Mouse (Mus musculus): ENCODE data around the gene Creg1. TPM values are rescaled to one million over a fixed set of nuclear protein-coding genes. Genes with fewer than 3 reads are reported as not detected.

The Creg1 gene
- total RNA-seq, 2 experiments from 2014 or later: 27.6 to 29.7 TPM

Other genes starting within 250 kb of the Creg1 start
- 10 to 100 TPM; 22.7 to 27.6 TPM for gene Mpzl1, start 129.2 kb upstream of the Creg1 start, total RNA-seq (2021)
- 1 to 10 TPM; 6.0 to 7.2 TPM for gene Rcsd1, start 54.0 kb upstream of the Creg1 start, total RNA-seq (2021)
- gene Cd247, start 24.9 kb downstream of the Creg1 start, total RNA-seq (2021): not detected
- gene Pou2f1, start 238.9 kb downstream of the Creg1 start, total RNA-seq (2021): 10 to 100 TPM; 17.4 to 19.6 TPM